Mouse (Mus musculus) kidney, embryonic 16.5 days (tissue): ENCODE results near the gene Hspa12a. TPM values are rescaled to one million over a fixed set of nuclear protein-coding genes. Genes with fewer than 3 reads are reported as not detected.

Experiments
- ATAC-seq: fragments of 200-750 bp; cut with Nextera tagmentation; 2 replicates; pipeline ENCODE4 v1.8.0; 2017; ENCODE audit warnings: moderate TSS enrichment; ENCODE audit not compliant: low FRiP score, low TSS enrichment
- H3K27ac ChIP-seq: fragments of 300-500 bp; sonication (generic); 2 replicates; pipeline ENCODE4 v1.5.1; 2014; ENCODE audit warnings: low read length
- H3K27me3 ChIP-seq: fragments of 300-500 bp; sonication (generic); 2 replicates; pipeline ENCODE4 v1.6.1; 2014; ENCODE audit warnings: low read length, control low read depth, mixed read lengths; ENCODE audit not compliant: insufficient read depth
- H3K36me3 ChIP-seq: fragments of 300-500 bp; sonication (generic); 2 replicates; pipeline ENCODE4 v1.6.1; 2014; ENCODE audit warnings: low read length, control low read depth, mixed read lengths; ENCODE audit not compliant: insufficient read depth
- H3K4me1 ChIP-seq: fragments of 300-500 bp; sonication (generic); 2 replicates; pipeline ENCODE4 v1.6.1; 2014; ENCODE audit warnings: low read length, control low read depth, mixed read lengths; ENCODE audit not compliant: insufficient read depth
- H3K4me2 ChIP-seq: fragments of 300-500 bp; sonication (generic); replicated peaks from 2 replicates; pipeline ENCODE4 v1.6.1; 2014; ENCODE audit warnings: low read depth, low read length
- H3K4me3 ChIP-seq: fragments of 300-500 bp; sonication (generic); 2 replicates; pipeline ENCODE4 v1.5.1; 2014; ENCODE audit warnings: mild to moderate bottlenecking, low read length
- H3K9ac ChIP-seq: fragments of 300-500 bp; sonication (generic); replicated peaks from 2 replicates; pipeline ENCODE4 v1.6.1; 2014; ENCODE audit warnings: low read length
- H3K9me3 ChIP-seq: fragments of 300-500 bp; sonication (generic); 2 replicates; pipeline ENCODE4 v1.6.1; 2016; ENCODE audit warnings: low read length, control low read depth
- WGBS: fragments of 180-500 bp; shearing (Covaris S2); extraction: QIAGEN DNeasy Blood & Tissue Kit; methylation state at CpG from one replicate; pipeline ENCODE4 v1.1.7; 2014; 5-methylcytosine and 5-hydroxymethylcytosine counted together
- polyA plus RNA-seq: library from polyadenylated mRNA; unstranded; fragments of >200 nt; fragmentation: Nextera tagmentation; extraction: Ambion mirVana; gene quantifications from 2 replicates; pipeline ENCODE4 v1.2.1, GENCODE M21; 2015

Hspa12a gene
- 18.1 TPM in 2 replicates for polyA plus RNA-seq

GRCm38 (mm10) chr19:58942841-58943828 is at the start of gene Hspa12a, which contains the start of gene Eno4:
Hspa12a (minus strand) TSS chr19:58943654.
Eno4 (plus strand) TSS chr19:58943425.
- peak within 1 kb of the TSS; percentile 83 for H3K9ac ChIP-seq
- peaks cover 11% of the 10 kb centered on the region for H3K4me1 ChIP-seq
- no peaks in the 10 kb centered on the region for H3K9me3 ChIP-seq
- WGBS, result under 1% methylated on average over 65 of the region's 65 CpGs
- H3K4me2 ChIP-seq, result peak within 1 kb of the TSS; percentile 96
- peak; percentile 97 for ATAC-seq
- H3K27me3 ChIP-seq, result no peaks in the 10 kb centered on the region; the same call in 1 of the 2 replicates
- peak within 1 kb of the TSS; percentile 74 for H3K27ac ChIP-seq
- H3K4me3 ChIP-seq, result peak within 1 kb of the TSS; percentile 67
- no peaks in the 10 kb centered on the region for H3K36me3 ChIP-seq

- no peaks in the 10 kb centered on the region for H3K9me3 ChIP-seq
- ATAC-seq, result no peak
- no peak overlapping the region for H3K27ac ChIP-seq
- H3K4me2 ChIP-seq, result peak overlapping the region; percentile 39
- H3K27me3 ChIP-seq, result no peaks in the 10 kb centered on the region
- H3K4me1 ChIP-seq, result 0 out of 2 replicates have a peak, but pooled peaks cover 4% of the 10 kb centered on the region
- 19% methylated on average over 9 of the region's 9 CpGs for WGBS
- no peaks in the 10 kb centered on the region for H3K36me3 ChIP-seq
- no peak overlapping the region; the same call in 1 of the 2 replicates for H3K4me3 ChIP-seq
- H3K9ac ChIP-seq, result no peak overlapping the region
Measured at GRCm38 (mm10) chr19:58981571-58981970, 38.1 kb upstream of the Hspa12a start.

- no peaks in the 10 kb centered on the region for H3K9me3 ChIP-seq
- WGBS, result 66% methylated on average over 5 of the region's 5 CpGs
- H3K36me3 ChIP-seq, result no peaks in the 10 kb centered on the region
- no peak for ATAC-seq
- H3K4me3 ChIP-seq, result peak overlapping the region; percentile 9; the same call in 1 of the 2 replicates
- H3K9ac ChIP-seq, result no peak overlapping the region
- peak overlapping the region; percentile 33 for H3K4me2 ChIP-seq
- H3K4me1 ChIP-seq, result 0 out of 2 replicates have a peak, but pooled peaks cover 4% of the 10 kb centered on the region
- no peak overlapping the region for H3K27ac ChIP-seq
- H3K27me3 ChIP-seq, result no peaks in the 10 kb centered on the region
Measured at GRCm38 (mm10) chr19:58980056-58980440, 36.6 kb upstream of the Hspa12a start.

GRCm38 (mm10) chr19:58979436-58980055 is 36.1 kb upstream of the Hspa12a start:
- H3K27ac ChIP-seq, result no peak overlapping the region
- peak overlapping the region; percentile 33 for H3K4me2 ChIP-seq
- H3K9me3 ChIP-seq, result no peaks in the 10 kb centered on the region
- ATAC-seq, result no peak
- H3K36me3 ChIP-seq, result no peaks in the 10 kb centered on the region
- no peak overlapping the region for H3K9ac ChIP-seq
- WGBS, result 45% methylated on average over 13 of the region's 13 CpGs
- 0 out of 2 replicates have a peak, but pooled peaks cover 4% of the 10 kb centered on the region for H3K4me1 ChIP-seq
- H3K27me3 ChIP-seq, result no peaks in the 10 kb centered on the region
- peak overlapping the region; percentile 9; the same call in 1 of the 2 replicates for H3K4me3 ChIP-seq

DNA sequence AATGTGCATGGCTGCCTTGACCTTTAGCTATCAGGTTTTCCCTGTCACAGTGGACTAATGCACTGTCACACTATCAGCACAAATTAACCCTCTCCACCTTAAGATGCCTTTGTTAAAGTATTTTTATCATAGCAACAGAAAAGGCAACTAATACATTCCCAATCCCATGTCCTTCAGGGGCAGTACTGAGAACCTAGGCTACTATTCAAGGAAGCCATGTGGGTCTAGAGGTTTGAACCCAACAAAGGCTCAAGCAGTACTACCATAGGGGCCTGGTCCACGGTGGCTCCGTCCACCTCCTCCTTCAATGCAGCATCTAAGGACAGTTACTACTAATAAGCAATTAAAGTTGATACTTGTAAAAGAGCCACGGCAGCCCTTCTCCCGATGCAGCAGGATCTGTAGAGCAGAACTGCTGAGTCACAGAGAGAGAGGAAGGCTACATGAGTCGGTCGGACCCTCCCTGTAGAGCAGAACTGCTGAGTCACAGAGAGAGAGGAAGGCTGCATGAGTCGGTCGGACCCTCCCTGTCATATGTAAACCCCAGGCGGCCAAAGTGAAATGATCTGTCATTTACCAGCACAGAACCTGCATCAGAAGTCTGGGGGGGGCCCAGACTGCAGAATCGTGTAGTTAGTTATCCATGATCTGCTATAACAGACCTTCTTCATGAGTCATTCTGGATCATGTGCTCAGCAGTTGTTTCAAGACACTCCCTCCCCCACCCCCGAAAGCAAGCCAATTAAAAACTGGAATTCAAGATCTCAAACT is 35.1 kb upstream of the Hspa12a start:
- H3K9me3 ChIP-seq, result no peaks in the 10 kb centered on the region
- H3K4me1 ChIP-seq, result 0 out of 2 replicates have a peak, but pooled peaks cover 4% of the 10 kb centered on the region
- no peak overlapping the region for H3K4me3 ChIP-seq
- WGBS, result 66% methylated on average over 11 of the region's 11 CpGs
- H3K27me3 ChIP-seq, result no peaks in the 10 kb centered on the region
- no peak overlapping the region for H3K9ac ChIP-seq
- no peak overlapping the region for H3K4me2 ChIP-seq
- no peak overlapping the region for H3K27ac ChIP-seq
- H3K36me3 ChIP-seq, result no peaks in the 10 kb centered on the region
- ATAC-seq, result no peak

DNA sequence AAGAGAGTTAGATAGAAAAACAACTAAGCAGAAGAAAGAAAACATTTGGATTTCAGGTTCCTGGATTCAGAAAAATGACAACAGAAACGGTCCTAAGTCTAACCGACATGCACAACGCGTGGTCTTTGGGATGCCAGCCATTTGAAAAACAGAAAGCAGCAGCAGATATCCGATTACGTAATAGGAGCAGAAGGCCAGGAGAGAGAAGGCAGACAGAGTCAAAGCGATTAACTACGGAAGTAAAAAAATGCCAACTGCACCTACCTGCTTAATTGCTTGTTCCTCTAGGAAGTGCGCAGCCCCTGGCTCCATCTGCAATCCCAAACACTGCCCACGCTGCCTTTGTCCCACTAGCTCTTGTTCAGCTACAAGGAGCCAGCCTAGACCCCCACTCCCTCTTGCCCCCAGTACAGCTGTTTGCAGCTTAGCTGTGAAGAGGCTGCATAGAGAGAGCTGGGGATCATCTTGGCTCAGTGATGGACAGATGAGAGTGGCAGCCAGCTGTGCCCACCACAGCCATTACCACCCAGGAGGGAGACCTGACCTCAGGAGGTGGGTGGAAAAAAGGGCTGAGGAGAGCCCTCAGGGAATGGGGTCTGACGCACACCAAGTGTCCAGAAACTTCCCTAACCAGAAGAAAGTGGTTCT is 31.9 kb upstream of the Hspa12a start:
- 44% methylated on average over 11 of the region's 11 CpGs for WGBS
- no peaks in the 10 kb centered on the region for H3K9me3 ChIP-seq
- H3K27ac ChIP-seq, result no peak overlapping the region
- 0 out of 2 replicates have a peak, but pooled peaks cover 5% of the 10 kb centered on the region for H3K27me3 ChIP-seq
- no peak overlapping the region for H3K4me2 ChIP-seq
- no peak for ATAC-seq
- H3K4me3 ChIP-seq, result no peak overlapping the region
- no peak overlapping the region for H3K9ac ChIP-seq
- no peaks in the 10 kb centered on the region for H3K36me3 ChIP-seq
- no peaks in the 10 kb centered on the region for H3K4me1 ChIP-seq

- Histone ChIP-seq H3K4me3 (no peak overlapping the region), H3K9me3 (no peaks in the 10 kb centered on the region), H3K27ac (no peak overlapping the region), H3K4me2 (no peak overlapping the region), H3K4me1 (no peaks in the 10 kb centered on the region), H3K27me3 (0 out of 2 replicates have a peak, but pooled peaks cover 5% of the 10 kb centered on the region), H3K9ac (no peak overlapping the region), H3K36me3 (no peaks in the 10 kb centered on the region)
- WGBS, result 91% methylated on average over 8 of the region's 8 CpGs
- no peak for ATAC-seq
Measured at GRCm38 (mm10) chr19:58974126-58974525, 30.7 kb upstream of the Hspa12a start.

- H3K4me1 ChIP-seq, result no peaks in the 10 kb centered on the region
- no peaks in the 10 kb centered on the region for H3K36me3 ChIP-seq
- H3K4me2 ChIP-seq, result peak overlapping the region; percentile 16; the same call in 1 of the 2 replicates
- H3K4me3 ChIP-seq, result peak overlapping the region; percentile 12
- WGBS, result 19% methylated on average over 13 of the region's 13 CpGs
- no peaks in the 10 kb centered on the region for H3K9me3 ChIP-seq
- no peak for ATAC-seq
- H3K27ac ChIP-seq, result no peak overlapping the region
- H3K9ac ChIP-seq, result no peak overlapping the region
- peaks cover 5% of the 10 kb centered on the region; the same call in 1 of the 2 replicates for H3K27me3 ChIP-seq
Measured at GRCm38 (mm10) chr19:58970826-58971225, 27.4 kb upstream of the Hspa12a start.
